Mouse (Mus musculus): ENCODE measurements around the gene Aprt.

GRCm38 (mm10) chr8:122579196-122579595 is 2.5 kb upstream of the Aprt start:
- no peak for TF ChIP-seq CTCF (IDR thresholded peaks at IDR 0.05; ENCODE audit: low read depth, low read length)
- TF ChIP-seq POLR2A (IDR thresholded peaks at IDR 0.05; ENCODE audit: extremely low read depth, insufficient read depth, low read length) = no peak
